Mouse (Mus musculus): ENCODE results near the gene Kdm6b. TPM values are rescaled to one million over a fixed set of nuclear protein-coding genes. Genes with fewer than 3 reads are reported as not detected.
A peak's percentile ranks its signal among the peaks of the same experiment; 100 is the strongest.

The Kdm6b gene
- polyA plus RNA-seq, 1 experiment, result 23.3 TPM

DNA sequence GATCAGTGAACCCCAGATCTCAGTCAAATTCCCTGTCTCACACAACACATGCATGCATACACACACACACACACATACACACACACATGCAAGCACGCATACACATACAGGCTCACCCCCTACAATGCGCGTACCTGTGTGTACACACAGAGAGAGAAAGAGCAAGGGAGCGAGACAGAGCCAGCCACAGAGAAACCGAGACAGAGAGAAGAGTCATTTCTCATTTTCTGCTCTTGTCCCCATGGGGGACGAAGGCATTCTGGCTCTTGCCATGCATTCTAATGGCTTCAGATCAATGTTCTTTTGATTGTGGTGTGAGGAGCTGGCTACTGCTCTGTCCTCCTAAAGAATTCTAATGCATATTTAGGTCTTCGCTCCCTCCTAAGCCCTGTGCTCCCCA lies 33.8 kb upstream of the Kdm6b start:
- TF ChIP-seq POLR2A (IDR thresholded peaks at IDR 0.05; ENCODE audit: insufficient read depth, low read length), result no peak
- TF ChIP-seq CTCF (IDR thresholded peaks at IDR 0.05; ENCODE audit: low read depth, low read length), result no peak
- TF ChIP-seq EP300 (IDR thresholded peaks at IDR 0.05; ENCODE audit: insufficient read depth, low read depth, low read length), result no peak
- H3K4me1 ChIP-seq (ENCODE audit: control insufficient read depth, insufficient read depth, low read length), result peaks cover 2% of the 10 kb centered on the region
- no peaks in the 10 kb centered on the region for H3K9me3 ChIP-seq (replicated peaks; ENCODE audit: control insufficient read depth, insufficient read depth, low read length, poor library complexity, severe bottlenecking)
- no peaks in the 10 kb centered on the region for H3K36me3 ChIP-seq (ENCODE audit: control insufficient read depth, insufficient read depth, low read length, poor library complexity, severe bottlenecking)
- no peak overlapping the region for H3K4me3 ChIP-seq (ENCODE audit: low read depth, low read length)
- no peaks in the 10 kb centered on the region for H3K27me3 ChIP-seq (ENCODE audit: control insufficient read depth, insufficient read depth, low read length, poor library complexity, severe bottlenecking)
- no peak overlapping the region for H3K9ac ChIP-seq (ENCODE audit: low read depth, poor library complexity, severe bottlenecking)
- H3K27ac ChIP-seq (ENCODE audit: insufficient read depth, low read length), result no peak overlapping the region

DNA sequence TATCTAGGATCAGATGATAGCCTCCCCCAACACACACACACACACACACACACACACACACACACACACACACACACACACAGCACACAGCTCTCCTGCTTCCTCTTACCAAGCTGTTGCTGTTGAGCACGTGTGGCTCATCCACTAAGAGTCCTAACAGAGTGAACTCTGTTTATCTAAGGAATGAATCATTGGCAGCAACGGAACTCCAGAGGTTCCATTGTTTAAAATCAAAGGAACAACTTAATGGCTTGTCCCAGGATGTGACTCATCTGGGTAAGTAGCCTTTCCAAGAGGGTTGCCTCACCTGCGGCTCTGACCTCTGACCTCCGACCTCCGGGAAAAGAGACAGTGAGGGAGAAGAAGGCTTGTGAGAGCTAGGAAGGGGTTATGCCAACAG lies 29.9 kb upstream of the Kdm6b start:
- H3K27ac ChIP-seq (ENCODE audit: insufficient read depth, low read length), result no peak overlapping the region

GRCm38 (mm10) chr11:69437291-69437690 lies 23.8 kb upstream of the Kdm6b start:
- H3K27ac ChIP-seq (ENCODE audit: insufficient read depth, low read length), result no peak overlapping the region
- H3K4me3 ChIP-seq (ENCODE audit: low read depth, low read length), result no peak overlapping the region
- H3K36me3 ChIP-seq (ENCODE audit: control insufficient read depth, insufficient read depth, low read length, poor library complexity, severe bottlenecking), result no peaks in the 10 kb centered on the region
- H3K27me3 ChIP-seq (ENCODE audit: control insufficient read depth, insufficient read depth, low read length, poor library complexity, severe bottlenecking), result no peaks in the 10 kb centered on the region
- no peaks in the 10 kb centered on the region for H3K9me3 ChIP-seq (replicated peaks; ENCODE audit: control insufficient read depth, insufficient read depth, low read length, poor library complexity, severe bottlenecking)
- no peak overlapping the region for H3K9ac ChIP-seq (ENCODE audit: low read depth, poor library complexity, severe bottlenecking)
- TF ChIP-seq CTCF (IDR thresholded peaks at IDR 0.05; ENCODE audit: low read depth, low read length), result no peak
- TF ChIP-seq EP300 (IDR thresholded peaks at IDR 0.05; ENCODE audit: insufficient read depth, low read depth, low read length), result no peak
- no peak for TF ChIP-seq POLR2A (IDR thresholded peaks at IDR 0.05; ENCODE audit: insufficient read depth, low read length)
- peaks cover 3% of the 10 kb centered on the region for H3K4me1 ChIP-seq (ENCODE audit: control insufficient read depth, insufficient read depth, low read length)

More for the DNA sequence above, 29.9 kb upstream of the Kdm6b start:
- no peak overlapping the region for H3K4me3 ChIP-seq (ENCODE audit: low read depth, low read length)
- 0 out of 2 replicates have a peak, but pooled peaks have one; percentile 25 for TF ChIP-seq EP300 (IDR thresholded peaks at IDR 0.05; ENCODE audit: insufficient read depth, low read depth, low read length)
- TF ChIP-seq CTCF (IDR thresholded peaks at IDR 0.05; ENCODE audit: low read depth, low read length), result no peak
- no peaks in the 10 kb centered on the region for H3K9me3 ChIP-seq (replicated peaks; ENCODE audit: control insufficient read depth, insufficient read depth, low read length, poor library complexity, severe bottlenecking)
- H3K27me3 ChIP-seq (ENCODE audit: control insufficient read depth, insufficient read depth, low read length, poor library complexity, severe bottlenecking), result no peaks in the 10 kb centered on the region
- H3K4me1 ChIP-seq (ENCODE audit: control insufficient read depth, insufficient read depth, low read length), result no peaks in the 10 kb centered on the region
- H3K36me3 ChIP-seq (ENCODE audit: control insufficient read depth, insufficient read depth, low read length, poor library complexity, severe bottlenecking), result no peaks in the 10 kb centered on the region
- no peak overlapping the region for H3K9ac ChIP-seq (ENCODE audit: low read depth, poor library complexity, severe bottlenecking)

DNA sequence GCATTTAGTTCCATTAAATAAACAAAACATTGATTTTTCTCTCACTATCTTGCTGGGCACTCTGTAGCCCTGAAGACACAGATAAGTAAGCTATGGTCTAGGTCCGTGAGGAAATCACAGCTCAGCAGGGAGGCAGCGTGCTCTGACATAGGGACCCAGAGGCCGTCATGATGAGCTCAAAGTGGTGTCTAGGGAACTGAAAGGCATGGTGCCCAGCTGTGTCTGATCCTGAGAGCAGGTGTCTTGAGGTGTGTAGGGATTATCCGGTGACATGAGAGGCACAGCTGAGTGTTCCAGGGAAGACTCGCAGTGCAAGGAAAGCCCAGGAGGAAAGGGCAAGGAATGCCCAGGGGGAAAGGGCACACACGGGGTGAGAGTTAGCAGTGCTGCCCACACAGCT lies 19.7 kb upstream of the Kdm6b start:
- H3K27ac ChIP-seq (ENCODE audit: insufficient read depth, low read length), result no peak overlapping the region
- H3K9ac ChIP-seq (ENCODE audit: low read depth, poor library complexity, severe bottlenecking), result no peak overlapping the region
- H3K9me3 ChIP-seq (replicated peaks; ENCODE audit: control insufficient read depth, insufficient read depth, low read length, poor library complexity, severe bottlenecking), result no peaks in the 10 kb centered on the region
- H3K4me3 ChIP-seq (ENCODE audit: low read depth, low read length), result no peak overlapping the region
- no peaks in the 10 kb centered on the region for H3K27me3 ChIP-seq (ENCODE audit: control insufficient read depth, insufficient read depth, low read length, poor library complexity, severe bottlenecking)
- no peaks in the 10 kb centered on the region for H3K36me3 ChIP-seq (ENCODE audit: control insufficient read depth, insufficient read depth, low read length, poor library complexity, severe bottlenecking)
- TF ChIP-seq POLR2A (IDR thresholded peaks at IDR 0.05; ENCODE audit: insufficient read depth, low read length), result no peak
- TF ChIP-seq EP300 (IDR thresholded peaks at IDR 0.05; ENCODE audit: insufficient read depth, low read depth, low read length), result no peak
- TF ChIP-seq CTCF (IDR thresholded peaks at IDR 0.05; ENCODE audit: low read depth, low read length), result no peak
- peaks cover 5% of the 10 kb centered on the region for H3K4me1 ChIP-seq (ENCODE audit: control insufficient read depth, insufficient read depth, low read length)

DNA sequence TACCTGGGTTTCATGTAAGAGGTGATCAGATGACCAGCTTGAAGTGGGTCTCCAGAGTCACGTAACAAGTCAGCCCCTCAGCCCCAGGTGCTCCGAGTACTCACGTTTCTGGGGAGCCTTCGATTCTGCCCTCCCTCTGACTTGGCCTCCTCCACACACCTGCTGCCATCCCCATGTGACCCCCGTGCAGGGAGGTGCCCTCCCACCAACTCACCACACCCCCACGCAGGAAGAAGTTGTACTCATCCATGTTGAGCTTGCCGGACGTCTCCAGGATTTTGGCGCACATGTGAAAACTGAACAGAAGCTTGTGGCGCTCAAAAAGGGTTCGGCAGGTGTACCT lies 19.1 kb upstream of the Kdm6b start:
- H3K9ac ChIP-seq (ENCODE audit: low read depth, poor library complexity, severe bottlenecking), result no peak overlapping the region
- no peaks in the 10 kb centered on the region for H3K9me3 ChIP-seq (replicated peaks; ENCODE audit: control insufficient read depth, insufficient read depth, low read length, poor library complexity, severe bottlenecking)
- no peaks in the 10 kb centered on the region for H3K36me3 ChIP-seq (ENCODE audit: control insufficient read depth, insufficient read depth, low read length, poor library complexity, severe bottlenecking)
- H3K4me1 ChIP-seq (ENCODE audit: control insufficient read depth, insufficient read depth, low read length), result peaks cover 2% of the 10 kb centered on the region
- H3K27me3 ChIP-seq (ENCODE audit: control insufficient read depth, insufficient read depth, low read length, poor library complexity, severe bottlenecking), result no peaks in the 10 kb centered on the region
- TF ChIP-seq CTCF (IDR thresholded peaks at IDR 0.05; ENCODE audit: low read depth, low read length) (no peak), POLR2A (IDR thresholded peaks at IDR 0.05; ENCODE audit: insufficient read depth, low read length) (no peak), EP300 (IDR thresholded peaks at IDR 0.05; ENCODE audit: insufficient read depth, low read depth, low read length) (no peak)
- H3K27ac ChIP-seq (ENCODE audit: insufficient read depth, low read length), result no peak overlapping the region
- H3K4me3 ChIP-seq (ENCODE audit: low read depth, low read length), result no peak overlapping the region

GRCm38 (mm10) chr11:69431829-69432639 lies 18.6 kb upstream of the Kdm6b start:
- no peaks in the 10 kb centered on the region for H3K9me3 ChIP-seq (replicated peaks; ENCODE audit: control insufficient read depth, insufficient read depth, low read length, poor library complexity, severe bottlenecking)
- no peaks in the 10 kb centered on the region for H3K27me3 ChIP-seq (ENCODE audit: control insufficient read depth, insufficient read depth, low read length, poor library complexity, severe bottlenecking)
- H3K9ac ChIP-seq (ENCODE audit: low read depth, poor library complexity, severe bottlenecking), result no peak overlapping the region
- no peak overlapping the region for H3K27ac ChIP-seq (ENCODE audit: insufficient read depth, low read length)
- no peak overlapping the region for H3K4me3 ChIP-seq (ENCODE audit: low read depth, low read length)
- H3K4me1 ChIP-seq (ENCODE audit: control insufficient read depth, insufficient read depth, low read length), result peaks cover 1% of the 10 kb centered on the region
- TF ChIP-seq POLR2A (IDR thresholded peaks at IDR 0.05; ENCODE audit: insufficient read depth, low read length) (no peak), EP300 (IDR thresholded peaks at IDR 0.05; ENCODE audit: insufficient read depth, low read depth, low read length) (no peak), CTCF (IDR thresholded peaks at IDR 0.05; ENCODE audit: low read depth, low read length) (peak; percentile 62)
- H3K36me3 ChIP-seq (ENCODE audit: control insufficient read depth, insufficient read depth, low read length, poor library complexity, severe bottlenecking), result no peaks in the 10 kb centered on the region

Measured in ES-Bruce4 (cell line).